Mouse (Mus musculus) megakaryocyte, adult 5-6 weeks (primary cell): ENCODE data around the gene Cdk4. TPM values are rescaled to one million over a fixed set of nuclear protein-coding genes. Genes with fewer than 3 reads are reported as not detected.
"Not testable (repeated sequence)": the region's sequence is repeated elsewhere in the genome, so short reads cannot be mapped to it uniquely, and the experiment has no call there.

Experiments used
- ATAC-seq: 2 replicates; pipeline ENCODE4 v1.8.0; 2016; ENCODE audit warnings: mild to moderate bottlenecking, inconsistent platforms; ENCODE audit not compliant: poor library complexity, severe bottlenecking
- total RNA-seq, 2 experiments: library from RNA; stranded (forward) in 1 of 2; stranded (reverse) in 1 of 2; fragments of 153-499, 151-499 nt in 1 of 2; fragments of 221-1000, 200-1000 nt in 1 of 2; gene quantifications; 2 replicates each; pipeline versions ENCODE4 v1.2.3 to v1.2.4; 2015 to 2017

Gene Cdk4
- total RNA-seq, 2 experiments from 2014 or later = 258 to 276 TPM

DNA sequence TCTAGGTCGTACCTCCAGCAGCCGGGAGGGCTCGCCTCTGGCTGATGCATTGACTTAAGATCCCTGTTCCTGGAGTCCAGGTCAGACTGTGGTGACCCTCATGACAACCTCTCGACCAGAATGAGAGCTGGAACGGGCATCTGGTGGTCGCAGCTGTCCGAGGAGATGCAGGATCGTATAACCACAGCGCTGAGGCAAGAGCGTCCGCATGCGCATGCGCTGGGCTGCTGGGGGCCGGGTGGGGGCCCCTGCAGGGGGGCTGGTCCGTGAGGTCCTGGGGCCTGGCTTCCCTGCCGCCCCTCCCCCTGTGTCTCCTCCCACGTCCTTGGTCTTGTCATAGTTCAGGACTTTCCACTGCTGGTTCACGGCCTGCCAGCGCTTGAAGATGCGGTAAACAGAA lies 6.8 kb upstream of the Cdk4 start:
- no peak for ATAC-seq

DNA sequence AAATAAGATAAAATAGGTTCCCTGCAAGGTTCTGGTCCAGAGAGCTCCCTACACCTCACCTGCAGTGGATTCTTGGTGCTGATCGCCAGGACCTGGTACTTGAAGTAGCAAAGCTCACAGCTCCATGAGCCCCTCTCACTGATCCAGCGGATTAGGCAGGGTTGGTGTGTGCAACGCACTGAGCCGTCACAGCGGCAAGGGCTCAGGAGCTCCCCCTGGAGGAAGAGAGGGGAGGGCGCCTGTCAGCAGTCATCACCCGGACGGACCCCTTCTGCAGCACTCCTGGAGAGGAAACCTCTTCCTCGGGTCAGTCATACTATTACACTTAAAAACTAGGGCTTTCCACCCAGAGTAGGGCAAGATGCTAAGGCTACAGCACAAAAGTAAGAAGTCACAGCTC lies 5.2 kb upstream of the Cdk4 start:
- peak; percentile 83 for ATAC-seq

DNA sequence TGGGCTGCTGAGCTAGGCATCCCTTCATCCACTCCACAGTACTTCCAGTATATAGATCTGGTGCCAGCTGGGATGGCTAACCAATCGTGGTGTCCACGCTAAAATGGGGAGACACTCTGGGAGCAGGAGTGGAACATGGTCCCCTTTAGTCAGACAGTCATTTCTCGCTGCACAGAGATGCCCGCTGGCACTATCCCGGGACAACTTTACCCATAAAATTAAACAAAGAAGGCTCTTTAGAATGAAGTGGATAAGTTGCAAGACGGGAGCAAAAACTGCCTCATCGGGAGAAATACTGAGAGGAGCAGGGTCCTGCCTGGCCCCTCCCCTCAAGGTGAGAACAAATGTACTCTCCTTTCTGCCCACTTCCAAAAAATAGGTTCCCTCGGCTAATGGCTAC lies 4.6 kb upstream of the Cdk4 start:
- no peak for ATAC-seq

DNA sequence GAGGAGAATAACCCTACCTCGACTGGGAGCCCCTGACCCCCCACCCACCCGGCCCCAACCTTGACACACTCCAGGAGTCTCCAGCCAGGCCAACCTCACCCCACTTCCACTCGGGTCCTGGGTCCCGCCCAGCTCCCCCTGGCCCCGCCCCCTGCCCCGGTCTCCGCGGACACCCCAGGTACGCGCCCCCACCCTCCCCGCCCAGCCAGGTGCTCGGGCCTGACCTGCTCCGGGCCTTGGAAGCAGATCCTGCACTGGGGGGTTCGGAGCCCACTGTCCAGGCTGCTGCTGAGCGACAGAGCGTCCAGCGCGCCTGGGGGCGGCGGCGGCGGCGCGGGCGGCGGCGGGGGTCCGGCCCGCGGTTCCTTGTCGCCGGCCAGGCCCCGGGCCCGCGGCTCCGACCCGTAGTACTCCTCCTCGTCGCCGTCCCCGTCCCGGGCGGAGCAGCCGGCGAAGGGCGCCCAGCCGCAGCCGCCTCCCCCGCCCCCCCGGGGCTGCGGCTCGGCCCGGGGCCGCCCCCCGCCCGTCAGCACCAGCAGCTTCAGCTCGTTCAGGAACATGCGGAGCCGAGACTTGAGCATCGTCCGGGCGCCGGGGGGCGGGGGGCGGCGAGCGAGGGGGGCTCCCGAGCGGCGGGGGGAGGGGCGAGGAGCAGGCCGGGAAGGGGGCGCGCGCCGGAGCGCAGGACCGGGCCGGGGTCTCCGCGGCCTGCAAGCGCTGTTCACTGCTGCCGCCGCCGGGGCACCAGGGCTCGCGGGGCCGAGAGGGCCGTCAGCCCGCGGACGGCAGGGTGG lies 4.0 kb upstream of the Cdk4 start:
- no peak for ATAC-seq

DNA sequence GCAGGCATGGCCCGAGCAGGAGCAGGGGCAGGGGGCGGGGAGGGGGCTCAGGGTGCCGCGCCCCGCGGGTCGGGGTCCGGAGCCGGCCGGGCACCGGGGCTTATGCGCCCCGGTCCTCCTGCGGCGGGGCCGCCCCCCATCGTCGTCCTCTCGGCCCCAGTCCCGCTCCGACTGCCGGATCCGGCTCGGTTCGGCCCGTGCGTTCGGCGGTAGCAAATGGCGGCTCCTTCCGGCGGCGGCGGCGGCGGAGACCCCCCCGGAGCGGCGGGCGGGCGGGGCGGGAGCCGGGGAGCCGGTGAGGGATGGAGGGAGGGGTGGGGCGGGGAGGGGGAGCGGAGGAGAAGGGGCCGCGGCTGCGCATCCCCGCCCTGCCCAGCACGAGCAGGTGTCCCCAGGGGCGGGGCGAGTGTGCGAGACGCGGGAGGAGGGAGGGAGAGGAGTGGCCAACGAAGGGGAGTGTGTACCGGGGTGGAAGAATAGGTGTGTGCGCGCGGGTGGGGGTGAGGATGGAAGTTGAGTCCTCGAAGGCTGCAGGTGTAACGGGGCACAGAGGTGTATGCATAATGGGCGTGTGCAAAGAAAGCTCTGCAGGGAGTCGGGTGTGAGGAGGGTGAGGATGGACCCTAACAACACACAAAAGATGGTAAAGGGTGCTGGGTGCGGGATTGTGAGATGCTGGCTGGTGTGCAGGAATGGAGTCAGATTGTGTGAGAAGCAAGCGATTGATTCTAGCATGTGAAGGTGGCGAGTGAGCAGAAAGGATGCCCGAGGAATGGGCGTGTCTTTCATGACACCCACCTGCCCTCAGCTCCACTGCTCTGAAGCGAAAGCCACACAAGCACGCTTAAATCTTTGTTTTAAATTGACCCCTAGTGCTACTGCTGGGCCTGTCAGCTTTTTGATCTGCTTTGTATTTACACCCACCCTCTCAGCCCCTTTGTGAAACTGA lies 3.1 kb upstream of the Cdk4 start, which contains the start of gene March9:
Gene March9 (minus strand): TSS at position 217 of the 949 bp plus-strand sequence.
- ATAC-seq = no peak

DNA sequence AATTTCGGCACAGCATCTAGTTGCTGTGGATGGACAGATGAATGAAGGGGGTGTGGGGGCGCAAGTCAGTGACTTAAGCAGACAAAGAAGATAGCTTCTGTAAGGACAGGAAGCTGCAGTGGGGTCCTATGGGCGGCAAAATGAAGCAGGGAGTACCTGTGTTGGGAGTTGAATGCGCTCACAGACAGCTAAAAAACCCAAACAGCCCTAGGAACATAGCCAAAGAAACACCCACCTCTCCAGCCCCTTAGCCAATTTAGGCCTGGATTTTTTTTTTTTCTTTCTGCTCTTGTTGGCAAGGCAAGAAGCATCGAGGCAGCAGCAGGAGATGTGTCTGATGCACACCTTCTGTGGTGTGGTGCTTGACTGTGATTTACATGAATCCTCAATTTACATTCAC lies 2.2 kb upstream of the Cdk4 start:
- no peak for ATAC-seq

DNA sequence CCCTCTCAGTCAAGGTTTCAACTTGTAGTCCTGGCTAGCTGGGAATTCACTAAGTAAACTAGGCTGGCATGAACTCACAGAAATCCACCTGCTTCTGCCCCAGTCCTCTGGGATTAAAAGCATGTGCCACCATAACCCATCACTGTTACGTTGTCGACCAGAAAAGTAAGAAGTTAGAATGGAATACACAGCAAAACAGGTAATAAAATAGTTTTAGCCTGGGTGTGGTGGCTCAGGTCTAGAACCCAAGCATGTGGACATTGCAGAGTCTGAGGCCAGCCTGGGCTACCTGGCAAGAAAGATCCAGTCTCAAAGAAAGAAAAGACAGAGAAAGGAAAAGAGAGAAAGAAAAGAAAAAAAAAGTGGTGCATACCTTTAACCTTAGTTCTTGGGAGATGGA lies 1.8 kb upstream of the Cdk4 start:
- no peak for ATAC-seq

DNA sequence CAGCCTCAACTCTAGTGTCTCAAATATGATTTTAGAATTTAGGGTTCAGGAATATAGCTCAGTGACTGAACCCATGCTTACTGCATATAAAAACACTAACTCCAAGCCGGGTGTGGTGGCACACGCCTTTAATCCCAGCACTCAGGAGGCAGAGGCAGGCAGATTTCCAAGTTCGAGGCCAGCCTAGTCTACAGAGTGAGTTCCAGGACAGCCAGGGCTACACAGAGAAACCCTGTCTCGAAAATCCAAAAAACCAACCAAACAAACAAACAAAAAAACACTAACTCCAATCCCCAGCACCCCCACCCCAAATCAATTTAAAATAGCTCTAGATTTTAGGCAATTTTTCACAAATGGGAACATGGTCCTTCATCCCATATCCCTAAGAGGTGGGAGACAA lies 1.2 kb upstream of the Cdk4 start:
- ATAC-seq = not testable (repeated sequence)

DNA sequence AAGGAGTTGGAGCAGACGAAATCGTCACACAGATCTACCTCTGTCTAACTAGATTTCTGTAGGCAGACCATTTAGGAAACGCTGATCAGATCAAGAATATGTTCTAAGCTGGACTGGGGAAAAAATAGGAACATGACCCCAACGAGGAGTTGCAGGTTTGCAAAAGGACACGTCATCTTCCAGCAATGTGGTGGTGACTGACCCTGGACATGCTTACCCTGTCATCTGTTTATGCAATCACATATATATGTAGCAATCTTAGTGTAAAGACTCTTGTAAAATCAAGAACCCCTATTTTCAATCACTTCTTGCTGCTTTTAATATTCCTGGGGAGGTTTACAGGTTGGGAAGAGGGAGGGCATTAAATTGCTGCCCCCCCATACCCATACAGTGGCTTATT lies 831 bp upstream of the Cdk4 start:
- peak; percentile 16; the same call in 1 of the 2 replicates for ATAC-seq

DNA sequence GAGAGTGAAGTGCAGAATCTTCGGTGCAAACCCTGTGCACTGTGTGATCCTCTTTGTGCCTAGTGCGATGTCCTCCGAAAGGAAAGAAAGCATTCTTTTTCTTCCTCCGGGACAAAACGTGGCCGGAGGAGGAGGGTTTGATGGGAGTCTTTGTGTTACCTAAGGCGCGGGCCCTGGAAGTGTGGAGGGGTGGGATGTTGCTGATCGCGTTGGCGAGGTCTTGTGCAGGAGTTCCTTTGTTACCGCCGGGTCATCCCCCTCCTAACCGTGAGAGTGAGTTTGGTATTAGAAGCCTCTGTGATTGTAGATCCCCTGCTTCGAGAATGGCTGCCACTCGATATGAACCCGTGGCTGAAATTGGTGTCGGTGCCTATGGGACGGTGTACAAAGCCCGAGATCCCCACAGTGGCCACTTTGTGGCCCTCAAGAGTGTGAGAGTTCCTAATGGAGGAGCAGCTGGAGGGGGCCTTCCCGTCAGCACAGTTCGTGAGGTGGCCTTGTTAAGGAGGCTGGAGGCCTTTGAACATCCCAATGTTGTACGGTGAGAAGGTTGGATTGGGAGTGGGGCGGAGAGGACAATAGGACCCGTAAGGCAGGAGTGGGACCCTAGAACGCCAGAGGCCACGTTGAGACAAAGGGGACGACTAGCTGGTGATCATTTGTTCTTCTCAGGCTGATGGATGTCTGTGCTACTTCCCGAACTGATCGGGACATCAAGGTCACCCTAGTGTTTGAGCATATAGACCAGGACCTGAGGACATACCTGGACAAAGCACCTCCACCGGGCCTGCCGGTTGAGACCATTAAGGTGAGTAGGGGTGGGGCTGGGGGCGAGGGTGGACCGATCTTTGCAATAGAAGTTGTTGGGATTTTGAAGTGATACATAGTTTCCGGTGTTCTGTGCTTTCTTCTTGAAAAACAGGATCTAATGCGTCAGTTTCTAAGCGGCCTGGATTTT lies 858 bp downstream of the Cdk4 start:
- ATAC-seq = no peak

DNA sequence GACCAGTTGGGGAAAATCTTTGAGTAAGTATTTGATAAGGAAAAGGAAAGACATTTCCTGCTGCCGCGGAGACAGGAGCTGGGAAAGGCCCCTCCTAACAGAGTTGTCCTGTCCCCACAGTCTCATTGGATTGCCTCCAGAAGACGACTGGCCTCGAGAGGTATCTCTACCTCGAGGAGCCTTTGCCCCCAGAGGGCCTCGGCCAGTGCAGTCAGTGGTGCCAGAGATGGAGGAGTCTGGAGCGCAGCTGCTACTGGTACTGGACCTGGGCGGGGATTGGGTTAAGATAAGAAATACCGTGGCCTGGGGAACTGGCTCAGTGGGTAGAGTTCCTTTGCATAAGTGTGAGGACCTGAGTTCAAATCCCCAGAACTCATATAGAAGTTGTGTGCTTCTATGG lies 2.6 kb downstream of the Cdk4 start:
- ATAC-seq = no peak

DNA sequence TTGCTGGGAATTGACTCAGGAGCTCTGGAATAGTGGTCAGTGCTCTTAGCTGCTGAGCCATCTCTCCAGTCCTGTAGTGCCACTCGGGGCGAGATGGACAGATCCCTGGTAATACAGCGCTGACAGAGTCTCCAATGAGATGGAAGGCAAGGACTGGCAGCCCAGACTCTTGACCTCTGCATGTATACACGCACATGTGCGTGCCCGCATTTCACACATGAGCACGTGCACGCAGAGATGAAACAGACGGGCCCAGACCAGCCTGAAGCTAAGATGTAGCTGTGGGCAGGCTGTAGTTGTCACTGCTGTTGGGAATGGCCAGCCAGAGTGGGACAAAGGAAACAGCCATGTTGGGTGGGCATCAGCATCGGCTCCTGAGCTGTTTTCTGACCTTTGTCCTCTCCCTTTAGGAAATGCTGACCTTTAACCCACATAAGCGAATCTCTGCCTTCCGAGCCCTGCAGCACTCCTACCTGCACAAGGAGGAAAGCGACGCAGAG lies 3.2 kb downstream of the Cdk4 start:
- ATAC-seq = no peak

DNA sequence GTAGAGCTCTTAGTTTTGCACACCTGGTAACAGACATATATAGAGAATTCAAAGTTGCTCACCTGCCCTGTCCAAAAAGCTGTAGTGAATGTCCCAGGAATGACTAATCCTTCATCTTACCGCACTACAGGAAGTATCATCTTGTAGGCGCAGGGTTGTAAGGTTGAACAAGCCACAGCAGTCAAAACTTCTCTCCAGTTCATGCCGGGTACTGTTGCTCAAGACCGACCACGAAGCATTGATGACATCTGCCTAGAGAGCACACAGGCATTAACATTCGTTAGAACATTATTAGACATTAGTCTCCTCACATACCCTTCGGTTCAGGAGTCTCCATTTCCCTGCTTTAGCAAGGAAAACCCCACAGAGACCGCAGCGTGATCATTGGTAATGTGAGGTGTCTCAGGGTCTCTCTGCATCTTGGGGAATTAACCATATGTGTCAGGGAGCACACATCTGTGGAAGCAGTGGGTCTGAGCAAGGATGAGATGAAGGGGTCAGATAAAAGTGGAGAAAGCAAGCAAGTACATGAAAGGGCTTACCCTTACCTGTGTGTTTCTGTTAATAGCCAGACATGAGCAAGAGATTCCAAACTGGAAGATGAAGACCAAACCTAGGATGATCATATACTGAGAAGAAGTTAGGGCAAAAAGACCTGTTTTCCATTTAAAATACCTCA lies 5.2 kb downstream of the Cdk4 start:
- ATAC-seq = peak; percentile 20; the same call in 1 of the 2 replicates

DNA sequence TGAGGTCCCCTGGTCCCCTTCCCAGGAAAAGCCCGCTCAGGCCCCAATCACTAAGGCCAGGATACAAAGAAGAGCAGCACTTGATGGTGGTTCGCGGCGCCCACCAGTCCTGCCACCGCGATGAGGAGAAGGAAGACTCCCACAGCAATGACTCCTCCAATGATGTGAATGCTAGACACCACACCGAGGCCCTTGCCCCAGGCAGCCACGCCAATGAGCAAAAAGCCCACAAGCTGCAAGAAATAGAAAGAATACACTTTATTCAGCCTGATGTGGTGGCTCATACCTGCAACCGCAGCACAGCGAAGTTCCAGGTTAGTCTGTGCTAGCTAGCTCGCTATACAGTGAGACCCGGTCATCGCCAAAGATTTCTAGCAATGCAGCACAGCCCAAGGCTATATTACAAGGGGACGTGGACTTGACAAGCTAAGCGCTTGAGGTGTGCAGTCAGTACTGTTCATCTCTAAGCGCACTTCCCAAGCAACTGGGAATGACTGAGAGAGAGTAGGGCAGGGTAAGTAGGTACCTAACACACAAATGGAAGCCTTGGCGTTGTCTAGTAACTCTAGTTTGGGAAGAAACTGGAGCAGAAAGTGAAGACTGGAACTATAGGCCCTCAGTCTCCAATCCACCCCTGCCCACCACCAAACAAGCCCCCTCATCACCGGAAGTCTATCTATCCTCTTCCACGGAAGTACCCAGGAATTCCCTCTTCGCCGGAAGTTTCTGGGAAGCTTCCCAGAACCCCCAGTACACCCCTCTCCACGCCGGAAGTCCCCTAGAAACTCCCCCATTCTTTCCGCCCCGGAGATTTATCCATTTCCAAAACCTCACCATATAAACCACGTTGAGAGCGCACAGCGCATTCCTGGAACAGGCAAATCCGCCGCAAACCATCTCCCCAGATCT lies 6.2 kb downstream of the Cdk4 start:
- 0 out of 2 replicates have a peak, but pooled peaks have one; percentile 9 for ATAC-seq

DNA sequence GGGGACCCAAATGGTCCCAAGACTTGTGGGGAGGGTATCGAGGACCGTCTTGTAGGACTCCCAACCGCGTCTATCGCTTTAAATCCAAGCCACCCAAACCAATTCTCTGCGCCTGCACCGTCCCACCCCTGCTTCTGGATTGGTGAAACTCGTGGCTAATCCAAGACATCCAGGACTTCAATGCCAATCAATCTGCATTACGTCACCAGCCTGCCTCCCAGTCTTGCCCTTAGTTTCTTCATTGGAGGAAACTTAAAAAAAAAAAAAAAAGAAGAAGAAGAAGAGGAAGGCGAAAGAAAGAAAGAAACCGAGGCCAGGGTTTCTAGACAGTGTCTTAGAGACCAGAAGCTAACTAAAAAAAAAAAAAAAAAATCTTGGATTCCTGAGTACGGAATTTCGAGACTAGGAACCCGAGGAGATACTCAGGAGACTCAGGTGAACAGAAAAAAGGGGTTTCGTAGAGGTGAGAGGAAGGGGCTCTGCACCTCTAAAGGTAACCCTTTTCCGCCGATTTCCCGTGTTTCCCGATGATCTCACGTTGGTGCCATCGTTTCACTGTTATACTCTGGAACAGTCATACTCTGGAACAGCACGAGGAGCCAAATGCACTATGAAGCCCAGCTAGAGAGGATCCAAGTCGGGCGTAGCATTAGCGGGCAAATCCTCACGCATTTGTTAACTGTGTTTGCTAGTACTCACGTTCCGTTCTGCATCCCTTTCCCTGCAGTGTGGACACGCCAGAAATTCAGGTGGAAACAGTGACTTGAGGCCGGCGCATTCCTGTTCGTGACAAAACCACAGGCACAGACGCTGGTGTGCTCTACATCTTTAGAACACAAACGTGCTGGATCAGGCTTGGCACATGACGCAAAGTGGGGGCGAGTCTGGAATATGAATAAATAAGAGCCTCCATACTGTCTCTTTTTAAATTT lies 7.1 kb downstream of the Cdk4 start, which contains the start of gene Tspan31:
Gene Tspan31 (minus strand): TSS at position 75 of the 932 bp plus-strand sequence.
- ATAC-seq = peak; percentile 77

DNA sequence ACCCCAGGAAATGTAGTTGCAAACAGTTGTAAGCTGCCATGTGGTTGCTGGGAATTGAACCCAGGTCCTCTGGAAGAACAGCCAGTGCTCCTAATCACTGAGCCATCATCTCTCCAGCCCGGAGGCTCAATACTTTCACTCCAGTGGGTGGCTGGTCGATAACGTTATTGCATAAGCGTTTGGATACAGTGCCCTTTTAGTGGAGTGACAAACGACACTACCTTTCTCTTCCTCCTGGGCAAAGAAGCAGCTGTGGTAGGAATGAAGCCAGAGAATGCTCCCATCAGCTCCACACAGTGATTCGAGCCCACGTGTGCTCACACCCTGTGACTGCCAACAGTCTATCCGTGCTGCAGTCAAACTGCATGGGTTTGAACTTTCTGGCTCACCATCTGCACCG lies 7.9 kb downstream of the Cdk4 start:
- no peak for ATAC-seq

DNA sequence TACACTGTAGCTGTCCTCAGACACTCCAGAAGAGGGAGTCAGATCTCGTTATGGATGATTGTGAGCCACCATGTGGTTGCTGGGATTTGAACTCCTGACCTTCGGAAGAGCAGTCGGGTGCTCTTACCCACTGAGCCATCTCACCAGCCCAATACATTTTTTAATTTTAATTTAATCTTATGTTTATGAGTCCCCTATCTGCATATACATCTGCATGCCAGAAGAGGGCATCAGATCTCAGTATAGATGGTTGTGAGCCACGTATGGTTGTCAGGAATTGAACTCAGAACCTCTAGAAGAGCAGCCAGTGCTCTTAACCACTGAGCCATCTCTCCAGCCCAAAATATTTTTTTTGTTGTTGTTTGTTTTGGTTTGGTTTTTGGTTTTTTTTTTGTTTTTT lies 8.9 kb downstream of the Cdk4 start:
- ATAC-seq = not testable (repeated sequence)

DNA sequence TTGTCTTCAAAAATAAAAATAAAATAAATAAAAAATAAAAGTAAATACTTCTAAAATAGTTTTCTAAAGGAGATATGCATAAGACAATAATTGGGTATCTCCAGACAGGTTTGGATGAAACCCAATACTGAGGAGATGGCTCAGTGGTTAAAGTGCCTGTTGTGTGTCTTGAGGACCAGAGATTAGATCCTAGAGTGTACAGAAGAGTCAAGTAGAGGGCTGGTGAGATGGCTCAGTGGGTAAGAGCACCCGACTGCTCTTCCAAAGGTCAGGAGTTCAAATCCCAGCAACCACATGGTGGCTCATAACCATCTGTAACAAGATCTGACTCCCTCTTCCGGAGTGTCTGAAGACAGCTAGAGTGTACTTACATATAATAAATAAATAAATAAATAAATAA lies 9.6 kb downstream of the Cdk4 start:
- not testable (repeated sequence) for ATAC-seq
